Mouse (Mus musculus): Measurements from ENCODE around the gene Traf6. TPM values are rescaled to one million over a fixed set of nuclear protein-coding genes. Genes with fewer than 3 reads are reported as not detected.

Traf6 gene
- total RNA-seq, 1 experiment = 10.5 TPM

DNA sequence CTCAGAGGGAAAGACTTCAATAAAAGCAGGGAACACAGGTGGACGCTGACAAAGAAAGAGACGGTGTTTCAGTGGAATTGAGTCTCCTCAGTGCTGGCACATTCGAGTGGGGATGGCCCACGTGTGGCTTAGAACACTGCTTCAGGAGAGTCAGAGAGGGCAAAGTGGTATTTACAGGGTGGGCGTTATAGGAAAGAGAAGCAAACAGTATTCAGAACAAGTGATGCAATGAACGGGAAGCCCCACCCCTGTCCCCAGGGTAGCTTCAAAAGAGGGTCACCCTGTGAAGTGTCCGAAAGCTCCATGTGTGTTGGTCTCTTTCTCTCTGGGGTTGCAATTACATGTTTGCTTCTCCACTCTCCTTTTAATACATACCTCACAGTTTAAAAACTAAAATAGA lies 17.4 kb downstream of the Traf6 start:
- in situ Hi-C loops (cut with MboI; ENCODE audit: low sequenced_read_pairs in 2 of 2, unreplicated experiment in 2 of 2) = no loop called here
- Histone ChIP-seq H3K36me3 (ENCODE audit: control insufficient read depth, insufficient read depth, low read length, poor library complexity, severe bottlenecking) (peaks cover 20% of the 10 kb centered on the region), H3K9ac (ENCODE audit: insufficient read depth, low read depth, low read length, poor library complexity, severe bottlenecking) (no peak overlapping the region), H3K9me3 (ENCODE audit: control insufficient read depth, insufficient read depth, low read depth, low read length) (no peaks in the 10 kb centered on the region), H3K4me3 (ENCODE audit: insufficient read depth in 1 of 2, low read depth in 1 of 2, low read length in 2 of 2, poor library complexity in 1 of 2, severe bottlenecking in 1 of 2) (no peak overlapping the region), H3K27ac (ENCODE audit: insufficient read depth, low read depth, low read length, poor library complexity, severe bottlenecking) (no peak overlapping the region), H3K4me1 (ENCODE audit: control insufficient read depth in 2 of 2, insufficient read depth in 2 of 2, low read length in 2 of 2, poor library complexity in 1 of 2) (no peaks in the 10 kb centered on the region)
- TF ChIP-seq ZC3H11A (IDR thresholded peaks at IDR 0.05; ENCODE audit: borderline replicate concordance, low read depth, low read length) (no peak), ZNF384 (IDR thresholded peaks at IDR 0.05; ENCODE audit: low read depth, low read length) (no peak), CHD2 (IDR thresholded peaks at IDR 0.05; ENCODE audit: low read depth, low read length) (no peak), MAFK (IDR thresholded peaks at IDR 0.05; ENCODE audit: insufficient read depth, low read depth, low read length) (no peak), HCFC1 (IDR thresholded peaks at IDR 0.05; ENCODE audit: borderline replicate concordance, insufficient read depth, low read length) (no peak)
- DNase-seq (ENCODE audit: low read depth, low spot score) = no peak

DNA sequence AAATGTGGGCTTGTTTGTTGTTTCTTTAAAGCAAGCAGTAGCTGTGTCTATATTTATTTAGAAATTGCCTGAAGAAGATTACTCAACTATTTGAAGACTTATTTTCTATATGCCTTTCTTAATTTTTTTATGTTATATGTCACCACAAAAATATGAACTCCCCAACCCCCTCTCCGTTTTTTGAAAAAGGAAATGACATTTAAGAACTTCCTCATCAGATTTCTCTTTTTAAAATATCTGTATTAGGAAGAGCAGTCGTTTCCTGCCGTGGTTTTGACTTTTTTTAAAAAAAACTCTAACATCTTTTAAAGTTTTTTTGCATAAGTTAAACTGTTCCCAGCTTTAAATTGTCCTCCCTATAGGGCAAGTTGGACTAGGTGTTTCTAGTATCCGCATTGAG lies 21.1 kb downstream of the Traf6 start:
- Histone ChIP-seq H3K27ac (ENCODE audit: insufficient read depth, low read depth, low read length, poor library complexity, severe bottlenecking) (no peak overlapping the region), H3K4me3 (ENCODE audit: insufficient read depth in 1 of 2, low read depth in 1 of 2, low read length in 2 of 2, poor library complexity in 1 of 2, severe bottlenecking in 1 of 2) (no peak overlapping the region), H3K9ac (ENCODE audit: insufficient read depth, low read depth, low read length, poor library complexity, severe bottlenecking) (no peak overlapping the region), H3K9me3 (ENCODE audit: control insufficient read depth, insufficient read depth, low read depth, low read length) (no peaks in the 10 kb centered on the region), H3K36me3 (ENCODE audit: control insufficient read depth, insufficient read depth, low read length, poor library complexity, severe bottlenecking) (peaks cover 23% of the 10 kb centered on the region; the same call in 1 of the 2 replicates), H3K4me1 (ENCODE audit: control insufficient read depth in 2 of 2, insufficient read depth in 2 of 2, low read length in 2 of 2, poor library complexity in 1 of 2) (no peaks in the 10 kb centered on the region)
- no peak for DNase-seq (ENCODE audit: low read depth, low spot score)
- in situ Hi-C loops (cut with MboI; ENCODE audit: low sequenced_read_pairs in 2 of 2, unreplicated experiment in 2 of 2) = no loop called here
- TF ChIP-seq HCFC1 (IDR thresholded peaks at IDR 0.05; ENCODE audit: borderline replicate concordance, insufficient read depth, low read length) (no peak), ZC3H11A (IDR thresholded peaks at IDR 0.05; ENCODE audit: borderline replicate concordance, low read depth, low read length) (no peak), ZNF384 (IDR thresholded peaks at IDR 0.05; ENCODE audit: low read depth, low read length) (no peak), CHD2 (IDR thresholded peaks at IDR 0.05; ENCODE audit: low read depth, low read length) (no peak), MAFK (IDR thresholded peaks at IDR 0.05; ENCODE audit: insufficient read depth, low read depth, low read length) (no peak)

DNA sequence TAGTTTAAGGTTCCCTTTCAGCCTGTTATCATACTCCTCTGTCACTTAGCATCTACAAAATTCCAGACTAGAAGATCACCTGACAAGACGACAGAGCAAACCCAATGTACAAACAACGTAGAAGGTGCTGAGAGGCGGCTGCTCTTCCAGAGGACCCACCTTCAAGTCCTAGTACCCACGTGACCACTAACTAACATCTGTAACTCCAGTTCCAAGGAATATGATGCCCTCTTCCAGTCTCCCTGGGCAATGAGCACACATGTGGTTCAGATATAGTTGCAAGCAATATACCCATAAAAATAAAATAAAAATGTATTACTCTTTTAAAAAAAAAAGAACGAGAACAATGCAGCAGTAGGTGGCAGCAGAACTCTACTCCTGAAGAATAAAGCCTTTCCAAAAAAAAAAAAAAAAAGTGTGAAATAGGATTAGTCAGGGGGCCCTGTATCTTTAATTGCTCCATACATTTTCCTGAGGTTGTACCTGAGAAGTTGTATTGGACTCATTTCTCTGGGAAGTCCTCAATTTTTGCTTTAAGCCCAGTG lies 27.8 kb downstream of the Traf6 start:
- Histone ChIP-seq H3K36me3 (ENCODE audit: control insufficient read depth, insufficient read depth, low read length, poor library complexity, severe bottlenecking) (peaks cover under 1% of the 10 kb centered on the region; the same call in 1 of the 2 replicates), H3K9ac (ENCODE audit: insufficient read depth, low read depth, low read length, poor library complexity, severe bottlenecking) (no peak overlapping the region), H3K4me3 (ENCODE audit: insufficient read depth in 1 of 2, low read depth in 1 of 2, low read length in 2 of 2, poor library complexity in 1 of 2, severe bottlenecking in 1 of 2) (no peak overlapping the region), H3K27ac (ENCODE audit: insufficient read depth, low read depth, low read length, poor library complexity, severe bottlenecking) (no peak overlapping the region), H3K4me1 (ENCODE audit: control insufficient read depth in 2 of 2, insufficient read depth in 2 of 2, low read length in 2 of 2, poor library complexity in 1 of 2) (no peaks in the 10 kb centered on the region; a peak in 1 of 4 replicates), H3K9me3 (ENCODE audit: control insufficient read depth, insufficient read depth, low read depth, low read length) (no peaks in the 10 kb centered on the region)
- in situ Hi-C loops (cut with MboI; ENCODE audit: low sequenced_read_pairs in 2 of 2, unreplicated experiment in 2 of 2) = loop anchor here in 1 of 2 experiments (25.0 kb wide), 1 partner anchor 756 kb away; the partner anchor contains the start of gene Fjx1
- no peak for DNase-seq (ENCODE audit: low read depth, low spot score)
- TF ChIP-seq CHD2 (IDR thresholded peaks at IDR 0.05; ENCODE audit: low read depth, low read length) (no peak), ZC3H11A (IDR thresholded peaks at IDR 0.05; ENCODE audit: borderline replicate concordance, low read depth, low read length) (no peak), ZNF384 (IDR thresholded peaks at IDR 0.05; ENCODE audit: low read depth, low read length) (peak; percentile 97), HCFC1 (IDR thresholded peaks at IDR 0.05; ENCODE audit: borderline replicate concordance, insufficient read depth, low read length) (no peak)

DNA sequence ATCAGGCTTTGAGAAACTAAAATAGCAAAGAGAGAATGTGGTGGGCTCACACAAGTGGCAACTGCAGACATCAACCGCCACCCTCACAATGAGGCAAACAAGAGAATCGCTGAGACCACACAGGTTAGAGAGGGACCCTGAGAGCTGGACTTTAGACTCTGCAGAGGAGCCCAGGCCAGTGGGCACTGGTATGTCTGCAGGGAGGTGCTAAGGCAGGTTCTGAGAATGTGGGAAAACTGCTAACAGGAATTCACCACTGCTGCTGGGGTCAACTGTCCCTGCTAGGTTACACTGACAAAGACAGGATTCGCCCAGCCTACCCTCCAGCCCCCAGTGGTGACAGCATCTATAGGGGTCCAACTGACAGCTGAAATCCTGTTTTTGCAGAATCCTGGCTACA lies 33.4 kb downstream of the Traf6 start:
- Histone ChIP-seq H3K9ac (ENCODE audit: insufficient read depth, low read depth, low read length, poor library complexity, severe bottlenecking) (no peak overlapping the region), H3K4me3 (ENCODE audit: insufficient read depth in 1 of 2, low read depth in 1 of 2, low read length in 2 of 2, poor library complexity in 1 of 2, severe bottlenecking in 1 of 2) (no peak overlapping the region), H3K36me3 (ENCODE audit: control insufficient read depth, insufficient read depth, low read length, poor library complexity, severe bottlenecking) (no peaks in the 10 kb centered on the region), H3K4me1 (ENCODE audit: control insufficient read depth in 2 of 2, insufficient read depth in 2 of 2, low read length in 2 of 2, poor library complexity in 1 of 2) (peaks cover 0 to 2% of the 10 kb centered on the region in 2 experiments; a peak in 1 of 4 replicates), H3K9me3 (ENCODE audit: control insufficient read depth, insufficient read depth, low read depth, low read length) (no peaks in the 10 kb centered on the region), H3K27ac (ENCODE audit: insufficient read depth, low read depth, low read length, poor library complexity, severe bottlenecking) (no peak overlapping the region)
- DNase-seq (ENCODE audit: low read depth, low spot score) = no peak
- TF ChIP-seq ZNF384 (IDR thresholded peaks at IDR 0.05; ENCODE audit: low read depth, low read length) = no peak
- no peak for TF ChIP-seq ZC3H11A (IDR thresholded peaks at IDR 0.05; ENCODE audit: borderline replicate concordance, low read depth, low read length)
- no peak for TF ChIP-seq CHD2 (IDR thresholded peaks at IDR 0.05; ENCODE audit: low read depth, low read length)
- no peak for TF ChIP-seq HCFC1 (IDR thresholded peaks at IDR 0.05; ENCODE audit: borderline replicate concordance, insufficient read depth, low read length)
- TF ChIP-seq MAFK (IDR thresholded peaks at IDR 0.05; ENCODE audit: insufficient read depth, low read depth, low read length) = no peak
- in situ Hi-C loops (cut with MboI; ENCODE audit: low sequenced_read_pairs in 2 of 2, unreplicated experiment in 2 of 2) = loop anchor here in 1 of 2 experiments (25.0 kb wide), 1 partner anchor 751 kb away; the partner anchor contains the start of gene Fjx1

Data from ES-E14 (cell line).